Mouse (Mus musculus): ENCODE measurements around the gene Dag1.

DNA sequence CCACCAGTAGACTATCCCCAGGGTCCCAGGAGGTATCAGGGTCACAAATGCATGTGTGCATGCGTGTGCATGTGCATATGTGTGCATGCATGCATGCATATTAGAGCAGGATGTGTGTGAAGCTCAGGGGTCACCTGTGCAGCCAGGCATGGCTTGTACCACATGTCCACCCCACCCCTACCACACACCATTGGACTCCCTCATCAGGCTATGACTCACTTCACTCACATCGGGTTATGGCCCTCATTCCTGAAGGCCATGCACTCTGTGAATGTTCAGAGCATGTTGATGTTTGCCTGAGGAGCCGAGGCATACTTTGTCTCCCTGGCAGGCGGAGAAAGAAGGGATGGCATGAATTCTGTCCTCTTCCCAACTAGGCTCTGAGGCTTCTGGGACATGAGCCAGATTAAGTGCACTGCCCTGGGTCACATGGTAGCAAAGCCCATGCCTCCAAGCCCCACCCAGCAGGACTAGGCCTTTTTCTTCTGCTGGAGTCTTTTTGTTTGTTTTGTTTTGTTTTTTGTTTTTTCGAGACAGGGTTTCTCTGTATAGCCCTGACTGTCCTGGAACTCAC lies 90.9 kb downstream of the Dag1 start:
- TF ChIP-seq POLR2A (IDR thresholded peaks at IDR 0.05; ENCODE audit: low read depth, low read length), result no peak
- TF ChIP-seq CTCF (IDR thresholded peaks at IDR 0.05; ENCODE audit: extremely low read depth, insufficient read depth, insufficient read length, insufficient replicate concordance), result no peak

Measured in spleen, adult 2 months (tissue).